Mouse (Mus musculus): ENCODE results near the gene Pfkfb2. TPM values are rescaled to one million over a fixed set of nuclear protein-coding genes. Genes with fewer than 3 reads are reported as not detected.
A peak's percentile ranks its signal among the peaks of the same experiment; 100 is the strongest.
"Not testable (repeated sequence)": the region's sequence is repeated elsewhere in the genome, so short reads cannot be mapped to it uniquely, and the experiment has no call there.

Pfkfb2 gene
- polyA plus RNA-seq, 1 experiment from 2014 or later, result 2.6 TPM

DNA sequence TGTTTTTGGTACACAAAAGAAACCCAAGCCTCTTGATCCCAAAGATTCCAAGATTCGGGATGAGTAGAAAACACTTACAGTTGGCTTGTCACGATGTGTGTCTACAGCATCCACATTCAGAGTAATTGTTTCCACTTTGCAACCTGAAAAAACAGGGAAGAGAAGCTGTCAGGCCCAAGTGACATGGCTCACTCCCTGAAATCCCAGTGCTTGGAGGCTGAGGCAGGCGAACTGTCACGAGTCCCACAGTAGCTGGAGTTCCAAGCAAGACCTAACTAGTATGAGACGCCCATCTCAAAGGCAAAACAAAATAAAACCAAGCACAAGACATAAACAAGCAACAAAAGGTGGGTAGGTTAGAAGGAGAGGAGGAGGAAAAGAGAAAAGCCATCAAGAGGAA, 30.5 kb downstream of the Pfkfb2 start:
- Histone ChIP-seq H3K9ac (replicated peaks) (no peak overlapping the region), H3K27ac (ENCODE audit: low read depth) (no peak overlapping the region), H3K27me3 (ENCODE audit: insufficient read depth, low read length) (no peaks in the 10 kb centered on the region), H3K36me3 (replicated peaks; ENCODE audit: insufficient read depth, low read length) (peaks cover 53% of the 10 kb centered on the region), H3K9me3 (ENCODE audit: low read length) (no peaks in the 10 kb centered on the region), H3K4me1 (ENCODE audit: insufficient read depth) (no peaks in the 10 kb centered on the region), H3K4me3 (ENCODE audit: low read depth, low read length) (no peak overlapping the region), H3K4me2 (ENCODE audit: low read depth, low read length) (no peak overlapping the region)
- 85% methylated on average over 5 of the region's 5 CpGs for WGBS (ENCODE audit: insufficient replicate concordance)
- no peak for TF ChIP-seq CTCF (IDR thresholded peaks at IDR 0.05; ENCODE audit: low read depth)
- ATAC-seq (no peak), DNase-seq (no peak)

- Histone ChIP-seq H3K36me3 (replicated peaks; ENCODE audit: insufficient read depth, low read length) (no peaks in the 10 kb centered on the region), H3K9me3 (ENCODE audit: low read length) (no peaks in the 10 kb centered on the region), H3K4me3 (ENCODE audit: low read depth, low read length) (no peak overlapping the region), H3K9ac (replicated peaks) (no peak overlapping the region), H3K4me2 (ENCODE audit: low read depth, low read length) (no peak overlapping the region), H3K4me1 (ENCODE audit: insufficient read depth) (peaks cover 3% of the 10 kb centered on the region; the same call in 1 of the 2 replicates), H3K27me3 (ENCODE audit: insufficient read depth, low read length) (no peaks in the 10 kb centered on the region), H3K27ac (ENCODE audit: low read depth) (no peak overlapping the region)
- TF ChIP-seq EP300 (IDR thresholded peaks at IDR 0.05; ENCODE audit: low read depth) (no peak), CTCF (IDR thresholded peaks at IDR 0.05; ENCODE audit: low read depth) (no peak)
- WGBS (ENCODE audit: insufficient replicate concordance), result 27% methylated on average over 1 of the region's 1 CpGs
- no peak for DNase-seq
- ATAC-seq, result no peak
These were observed 45.1 kb downstream of the Pfkfb2 start for GRCm38 (mm10) chr1:130683905-130684304.

DNA sequence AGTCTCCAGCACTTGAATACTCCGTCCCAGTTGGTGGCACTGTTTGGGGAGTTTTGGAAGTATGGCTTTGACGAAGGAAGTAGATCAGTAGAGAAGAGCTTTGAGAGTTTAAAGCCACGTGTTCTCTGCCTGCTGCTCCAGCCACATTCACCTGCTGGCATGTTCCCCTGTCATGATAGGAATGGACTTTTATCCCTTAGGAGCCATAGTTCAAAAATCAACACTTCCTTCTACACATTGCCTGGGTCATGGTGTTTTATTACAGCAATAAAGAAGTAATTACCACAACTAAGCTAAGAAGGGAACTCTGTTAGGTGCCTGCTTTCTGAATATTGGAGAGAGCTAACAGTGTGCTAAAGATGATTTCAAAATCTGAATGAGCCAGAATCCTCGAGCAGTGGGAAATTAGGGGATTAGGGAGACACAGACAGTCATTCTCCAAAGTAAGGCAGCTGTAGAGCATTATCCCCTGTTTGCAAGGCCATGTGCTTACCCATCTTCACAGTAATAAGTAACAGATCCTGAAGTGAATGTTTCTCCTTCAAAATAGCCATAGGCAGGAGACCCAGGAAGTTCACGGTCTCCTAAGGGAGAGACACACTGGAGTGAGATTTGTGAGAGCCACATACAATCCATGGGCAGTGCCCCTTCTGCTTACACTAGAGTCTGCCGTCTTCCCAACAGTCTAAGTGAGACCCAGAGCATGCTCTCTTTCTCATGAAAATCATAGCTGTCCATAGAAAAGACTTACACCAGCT, 47.2 kb downstream of the Pfkfb2 start:
- no peaks in the 10 kb centered on the region for H3K36me3 ChIP-seq (replicated peaks; ENCODE audit: insufficient read depth, low read length)
- H3K27ac ChIP-seq (ENCODE audit: low read depth), result no peak overlapping the region
- no peaks in the 10 kb centered on the region for H3K27me3 ChIP-seq (ENCODE audit: insufficient read depth, low read length)
- no peaks in the 10 kb centered on the region for H3K9me3 ChIP-seq (ENCODE audit: low read length)
- H3K9ac ChIP-seq (replicated peaks), result no peak overlapping the region
- ATAC-seq (no peak), DNase-seq (no peak)
- no peak overlapping the region for H3K4me3 ChIP-seq (ENCODE audit: low read depth, low read length)
- peaks cover 6% of the 10 kb centered on the region; the same call in 1 of the 2 replicates for H3K4me1 ChIP-seq (ENCODE audit: insufficient read depth)
- TF ChIP-seq EP300 (IDR thresholded peaks at IDR 0.05; ENCODE audit: low read depth), result no peak
- TF ChIP-seq CTCF (IDR thresholded peaks at IDR 0.05; ENCODE audit: low read depth), result no peak
- no peak overlapping the region for H3K4me2 ChIP-seq (ENCODE audit: low read depth, low read length)
- WGBS (ENCODE audit: insufficient replicate concordance), result 62% methylated on average over 6 of the region's 6 CpGs

DNA sequence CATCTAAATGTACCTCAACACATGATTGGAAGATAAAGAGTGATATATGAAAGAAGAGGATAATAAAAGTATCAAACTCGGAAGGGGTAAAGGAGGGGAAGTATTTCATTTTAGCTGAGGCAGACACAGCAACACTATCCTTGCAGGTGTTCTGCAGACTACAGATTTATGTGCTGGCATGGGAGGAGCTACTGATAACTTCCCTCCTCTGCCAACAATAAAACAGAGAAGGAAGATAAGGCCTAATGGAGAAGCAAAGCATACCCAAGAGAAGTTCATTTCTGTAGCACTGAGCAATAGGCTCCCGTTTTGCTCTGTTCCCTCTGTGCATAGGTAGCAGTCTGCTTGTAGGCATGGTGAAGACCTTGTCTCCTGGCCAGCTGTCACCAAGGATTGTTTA, 48.0 kb downstream of the Pfkfb2 start:
- Histone ChIP-seq H3K9me3 (ENCODE audit: low read length) (no peaks in the 10 kb centered on the region), H3K4me1 (ENCODE audit: insufficient read depth) (peaks cover 6% of the 10 kb centered on the region; the same call in 1 of the 2 replicates), H3K27me3 (ENCODE audit: insufficient read depth, low read length) (no peaks in the 10 kb centered on the region), H3K27ac (ENCODE audit: low read depth) (no peak overlapping the region), H3K4me3 (ENCODE audit: low read depth, low read length) (no peak overlapping the region), H3K4me2 (ENCODE audit: low read depth, low read length) (no peak overlapping the region), H3K9ac (replicated peaks) (no peak overlapping the region), H3K36me3 (replicated peaks; ENCODE audit: insufficient read depth, low read length) (no peaks in the 10 kb centered on the region)
- 45% methylated on average over 2 of the region's 2 CpGs for WGBS (ENCODE audit: insufficient replicate concordance)
- ATAC-seq (no peak), DNase-seq (no peak)
- TF ChIP-seq EP300 (IDR thresholded peaks at IDR 0.05; ENCODE audit: low read depth) (no peak), CTCF (IDR thresholded peaks at IDR 0.05; ENCODE audit: low read depth) (no peak)

- H3K27ac ChIP-seq (ENCODE audit: low read depth), result 0 out of 2 replicates have a peak overlapping the region, but pooled peaks have one; percentile 13
- no peak overlapping the region for H3K9ac ChIP-seq (replicated peaks)
- 53% methylated on average over 2 of the region's 2 CpGs for WGBS (ENCODE audit: insufficient replicate concordance)
- no peaks in the 10 kb centered on the region for H3K9me3 ChIP-seq (ENCODE audit: low read length)
- TF ChIP-seq EP300 (IDR thresholded peaks at IDR 0.05; ENCODE audit: low read depth) (peak; percentile 75), CTCF (IDR thresholded peaks at IDR 0.05; ENCODE audit: low read depth) (no peak)
- H3K4me2 ChIP-seq (ENCODE audit: low read depth, low read length), result no peak overlapping the region
- DNase-seq (no peak), ATAC-seq (peak; percentile 92)
- H3K36me3 ChIP-seq (replicated peaks; ENCODE audit: insufficient read depth, low read length), result no peaks in the 10 kb centered on the region
- peaks cover 6% of the 10 kb centered on the region; the same call in 1 of the 2 replicates for H3K4me1 ChIP-seq (ENCODE audit: insufficient read depth)
- no peaks in the 10 kb centered on the region for H3K27me3 ChIP-seq (ENCODE audit: insufficient read depth, low read length)
- H3K4me3 ChIP-seq (ENCODE audit: low read depth, low read length), result no peak overlapping the region
These were observed 50.5 kb downstream of the Pfkfb2 start for GRCm38 (mm10) chr1:130678551-130678950.

DNA sequence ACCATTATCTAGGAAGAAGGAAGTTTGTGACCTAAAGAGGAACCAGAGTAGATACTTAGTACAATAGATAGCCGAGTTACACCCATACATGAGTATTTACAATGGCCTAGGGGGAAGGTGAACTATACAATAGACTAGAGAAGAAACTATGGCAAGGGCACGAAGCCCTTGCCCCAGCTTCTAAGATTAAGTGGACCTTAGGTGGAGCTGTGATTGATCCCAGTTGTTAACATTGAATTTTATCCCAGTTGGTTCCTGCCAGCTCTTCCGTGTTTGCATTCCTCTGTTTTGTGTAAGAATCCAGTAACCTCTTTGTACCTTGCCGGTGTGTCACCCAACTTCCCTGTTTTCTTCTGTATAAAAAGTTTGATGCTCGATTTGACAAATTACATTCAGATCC, 65.5 kb downstream of the Pfkfb2 start:
- not testable (repeated sequence) for H3K4me1 ChIP-seq (ENCODE audit: insufficient read depth); H3K4me2 ChIP-seq (ENCODE audit: low read depth, low read length); H3K36me3 ChIP-seq (replicated peaks; ENCODE audit: insufficient read depth, low read length); DNase-seq; ATAC-seq; H3K4me3 ChIP-seq (ENCODE audit: low read depth, low read length); H3K27me3 ChIP-seq (ENCODE audit: insufficient read depth, low read length); H3K9me3 ChIP-seq (ENCODE audit: low read length); H3K9ac ChIP-seq (replicated peaks); H3K27ac ChIP-seq (ENCODE audit: low read depth)
- WGBS (ENCODE audit: insufficient replicate concordance), result 65% methylated on average over 5 of the region's 5 CpGs

Measured in liver, postnatal 0 days (tissue).